Mouse (Mus musculus) heart, adult 2 months (tissue): ENCODE measurements at regions not wholly inside any gene's neighbourhood (a gene's known extent, or its start where the extent isn't known, plus 50 kb on each side); places are given as distances from the start of the nearest gene placed in this dataset.
A peak's percentile ranks its signal among the peaks of the same experiment; 100 is the strongest.

Experiments
- DNase-seq, 2 experiments: peaks; one replicate each; pipeline ENCODE4 v3.0.0; 2021
- H3K27ac ChIP-seq: fragments of 200-600 bp; 2 replicates; pipeline ENCODE4 v1.8.1; 2022
- H3K27me3 ChIP-seq: fragments of 200-500 bp; 2 replicates; pipeline ENCODE4 v1.6.1; 2012; ENCODE audit warnings: mild to moderate bottlenecking, low read length, inconsistent platforms, mixed read lengths; ENCODE audit not compliant: control insufficient read depth, insufficient read depth
- H3K36me3 ChIP-seq: fragments of 200-500 bp; 2 replicates; pipeline ENCODE4 v1.6.1; 2012; ENCODE audit warnings: low read length, inconsistent platforms; ENCODE audit not compliant: control insufficient read depth, insufficient read depth
- H3K4me1 ChIP-seq: fragments of 200-500 bp; 2 replicates; pipeline ENCODE4 v1.6.1; 2011; ENCODE audit warnings: low read length; ENCODE audit not compliant: control insufficient read depth, insufficient read depth
- H3K4me3 ChIP-seq: fragments of 200-600 bp; 2 replicates; pipeline ENCODE4 v1.8.1; 2022
- H3K79me2 ChIP-seq: fragments of 200-500 bp; replicated peaks from 2 replicates; pipeline ENCODE4 v1.6.1; 2012; ENCODE audit warnings: mild to moderate bottlenecking, inconsistent platforms, low read length, moderate library complexity, mixed read lengths; ENCODE audit not compliant: control insufficient read depth, insufficient read depth
- H3K9ac ChIP-seq: fragments of 200-500 bp; 2 replicates; pipeline ENCODE4 v1.6.1; 2012; ENCODE audit warnings: low read depth, mild to moderate bottlenecking, control low read depth, inconsistent platforms, low read length, mixed read lengths
- CTCF ChIP-seq: fragments of 200-600 bp; IDR thresholded peaks from 2 replicates; pipeline ENCODE4 v1.8.1; 2022; ENCODE audit warnings: antibody characterized with exemption, mild to moderate bottlenecking, moderate library complexity
- EP300 ChIP-seq: fragments of 200-500 bp; IDR thresholded peaks from 2 replicates; pipeline ENCODE4 v1.6.1; 2011; ENCODE audit warnings: low read depth, low read length, control low read depth; ENCODE audit not compliant: insufficient read depth
- POLR2A ChIP-seq: fragments of 200-500 bp; IDR thresholded peaks from 2 replicates; pipeline ENCODE4 v1.6.1; 2011; ENCODE audit warnings: mild to moderate bottlenecking, low read depth, low read length, control low read depth; ENCODE audit not compliant: insufficient read depth
- WGBS: fragments of 180-500 bp; shearing (Covaris S2); methylation state at CpG from one replicate; pipeline ENCODE4 v1.1.7; 2018; 5-methylcytosine and 5-hydroxymethylcytosine counted together
- intact Hi-C: fragments of 180-260 bp; cut with DNase I; formaldehyde crosslinking; loops from one replicate; pipeline ENCODE4 v1.15.1; 2025

- intact Hi-C loops = no loop called here
- TF ChIP-seq POLR2A = no peak
- no peak for TF ChIP-seq CTCF
- TF ChIP-seq EP300 = no peak
- no peak overlapping the region for H3K4me3 ChIP-seq
- no peak for DNase-seq
- no peaks in the 10 kb centered on the region for H3K79me2 ChIP-seq
- 44% methylated on average over 4 of the region's 4 CpGs for WGBS
- H3K9ac ChIP-seq = no peak overlapping the region
- no peaks in the 10 kb centered on the region for H3K36me3 ChIP-seq
- no peak overlapping the region for H3K27ac ChIP-seq
- H3K27me3 ChIP-seq = no peaks in the 10 kb centered on the region
- H3K4me1 ChIP-seq = no peaks in the 10 kb centered on the region; the same call in 1 of the 2 replicates
Measured at GRCm38 (mm10) chr10:104423161-104423560, 229.3 kb downstream of the Gm4340 start.

GRCm38 (mm10) chr10:104423761-104424160, 229.9 kb downstream of the Gm4340 start:
- intact Hi-C loops = no loop called here
- H3K4me3 ChIP-seq = no peak overlapping the region
- TF ChIP-seq EP300 (no peak), CTCF (no peak), POLR2A (no peak)
- H3K4me1 ChIP-seq = no peaks in the 10 kb centered on the region; the same call in 1 of the 2 replicates
- H3K27me3 ChIP-seq = no peaks in the 10 kb centered on the region
- DNase-seq = no peak
- no peaks in the 10 kb centered on the region for H3K36me3 ChIP-seq
- no peak overlapping the region for H3K9ac ChIP-seq
- H3K27ac ChIP-seq = no peak overlapping the region
- no peaks in the 10 kb centered on the region for H3K79me2 ChIP-seq

- no peak for TF ChIP-seq CTCF
- H3K9ac ChIP-seq = no peak overlapping the region
- no peaks in the 10 kb centered on the region for H3K79me2 ChIP-seq
- no peak overlapping the region for H3K27ac ChIP-seq
- no peaks in the 10 kb centered on the region for H3K36me3 ChIP-seq
- WGBS = 76% methylated on average over 4 of the region's 4 CpGs
- DNase-seq = no peak
- no peak overlapping the region for H3K4me3 ChIP-seq
- H3K4me1 ChIP-seq = no peaks in the 10 kb centered on the region
- intact Hi-C loops = no loop called here
- H3K27me3 ChIP-seq = no peaks in the 10 kb centered on the region
Measured at GRCm38 (mm10) chr10:104444926-104445325, 251.1 kb downstream of the Gm4340 start.

GRCm38 (mm10) chr10:104455549-104456351, 261.9 kb downstream of the Gm4340 start:
- Histone ChIP-seq H3K27me3 (no peaks in the 10 kb centered on the region), H3K4me3 (peak overlapping the region; percentile 30), H3K4me1 (no peaks in the 10 kb centered on the region), H3K27ac (peak overlapping the region; percentile 33), H3K9ac (peak overlapping the region; percentile 25; the same call in 1 of the 2 replicates), H3K36me3 (no peaks in the 10 kb centered on the region), H3K79me2 (no peaks in the 10 kb centered on the region)
- intact Hi-C loops = no loop called here
- TF ChIP-seq POLR2A (no peak), CTCF (no peak), EP300 (no peak)
- WGBS = 26% methylated on average over 14 of the region's 14 CpGs
- no peak for DNase-seq

- Histone ChIP-seq H3K9ac (no peak overlapping the region), H3K27me3 (no peaks in the 10 kb centered on the region), H3K36me3 (no peaks in the 10 kb centered on the region), H3K79me2 (no peaks in the 10 kb centered on the region), H3K4me1 (no peaks in the 10 kb centered on the region), H3K4me3 (peak overlapping the region; percentile 30), H3K27ac (no peak overlapping the region)
- WGBS = 15% methylated on average over 5 of the region's 5 CpGs
- no peak for TF ChIP-seq EP300
- TF ChIP-seq CTCF = no peak
- TF ChIP-seq POLR2A = no peak
- DNase-seq = no peak
- intact Hi-C loops = no loop called here
Measured at GRCm38 (mm10) chr10:104456352-104456725, 262.5 kb downstream of the Gm4340 start.

GRCm38 (mm10) chr10:104486226-104486944, 292.5 kb downstream of the Gm4340 start:
- H3K4me1 ChIP-seq = no peaks in the 10 kb centered on the region
- no peak overlapping the region for H3K9ac ChIP-seq
- H3K27ac ChIP-seq = no peak overlapping the region
- H3K27me3 ChIP-seq = no peaks in the 10 kb centered on the region
- TF ChIP-seq POLR2A = no peak
- no peak for TF ChIP-seq CTCF
- TF ChIP-seq EP300 = no peak
- H3K36me3 ChIP-seq = no peaks in the 10 kb centered on the region
- WGBS = 96% methylated on average over 5 of the region's 5 CpGs
- DNase-seq = no peak
- no peak overlapping the region for H3K4me3 ChIP-seq
- no peaks in the 10 kb centered on the region for H3K79me2 ChIP-seq
- intact Hi-C loops = no loop called here
